Mouse (Mus musculus) hindbrain, embryonic 12.5 days (tissue): Measurements from ENCODE around the gene Map3k1. TPM values are rescaled to one million over a fixed set of nuclear protein-coding genes. Genes with fewer than 3 reads are reported as not detected.

Experiments used
- ATAC-seq: fragments of 200-750 bp; cut with Nextera tagmentation; 2 replicates; pipeline ENCODE4 v1.8.0; 2017; ENCODE audit warnings: moderate TSS enrichment; ENCODE audit not compliant: low FRiP score
- H3K27ac ChIP-seq: fragments of 300-500 bp; sonication (generic); 2 replicates; pipeline ENCODE4 v1.5.1; 2016; ENCODE audit warnings: mild to moderate bottlenecking
- H3K27me3 ChIP-seq: fragments of 300-500 bp; sonication (generic); 2 replicates; pipeline ENCODE4 v1.6.1; 2016; ENCODE audit warnings: mild to moderate bottlenecking
- H3K36me3 ChIP-seq: fragments of 300-500 bp; sonication (generic); 2 replicates; pipeline ENCODE4 v1.6.1; 2016; ENCODE audit warnings: mild to moderate bottlenecking
- H3K4me1 ChIP-seq: fragments of 300-500 bp; sonication (generic); 2 replicates; pipeline ENCODE4 v1.6.1; 2016
- H3K4me2 ChIP-seq: fragments of 300-500 bp; sonication (generic); replicated peaks from 2 replicates; pipeline ENCODE4 v1.6.1; 2016; ENCODE audit warnings: mild to moderate bottlenecking
- H3K4me3 ChIP-seq: fragments of 300-500 bp; sonication (generic); 2 replicates; pipeline ENCODE4 v1.5.1; 2016; ENCODE audit warnings: mild to moderate bottlenecking
- H3K9ac ChIP-seq: fragments of 300-500 bp; sonication (generic); 2 replicates; pipeline ENCODE4 v1.6.1; 2016; ENCODE audit warnings: mild to moderate bottlenecking, moderate library complexity
- H3K9me3 ChIP-seq: fragments of 300-500 bp; sonication (generic); replicated peaks from 2 replicates; pipeline ENCODE4 v1.6.1; 2016; ENCODE audit warnings: mild to moderate bottlenecking
- WGBS: fragments of 180-500 bp; shearing (Covaris S2); methylation state at CpG from one replicate; pipeline ENCODE4 v1.1.7; 2016; 5-methylcytosine and 5-hydroxymethylcytosine counted together
- polyA plus RNA-seq: library from polyadenylated mRNA; unstranded; fragments of >200 nt; fragmentation: Nextera tagmentation; extraction: Ambion mirVana; gene quantifications from 2 replicates; pipeline ENCODE4 v1.2.1, GENCODE M21; 2016

The Map3k1 gene
- polyA plus RNA-seq, 1 experiment from 2014 or later = 14.3 TPM

- Histone ChIP-seq H3K4me2 (no peak overlapping the region), H3K9ac (no peak overlapping the region), H3K36me3 (no peaks in the 10 kb centered on the region), H3K9me3 (no peaks in the 10 kb centered on the region), H3K4me3 (no peak overlapping the region), H3K4me1 (no peaks in the 10 kb centered on the region), H3K27ac (no peak overlapping the region), H3K27me3 (no peaks in the 10 kb centered on the region)
- no peak for ATAC-seq
- 64% methylated on average over 4 of the region's 4 CpGs for WGBS
Measured at GRCm38 (mm10) chr13:111824178-111824577, 15.4 kb upstream of the Map3k1 start.

GRCm38 (mm10) chr13:111821727-111822375, 13.1 kb upstream of the Map3k1 start:
- Histone ChIP-seq H3K4me3 (no peak overlapping the region), H3K4me1 (no peaks in the 10 kb centered on the region), H3K9ac (no peak overlapping the region), H3K27me3 (no peaks in the 10 kb centered on the region), H3K4me2 (no peak overlapping the region), H3K9me3 (no peaks in the 10 kb centered on the region), H3K27ac (no peak overlapping the region), H3K36me3 (no peaks in the 10 kb centered on the region)
- ATAC-seq = no peak
- WGBS = 89% methylated on average over 7 of the region's 7 CpGs

GRCm38 (mm10) chr13:111819618-111820385, 11.0 kb upstream of the Map3k1 start:
- H3K27ac ChIP-seq = no peak overlapping the region
- H3K36me3 ChIP-seq = no peaks in the 10 kb centered on the region
- WGBS = 78% methylated on average over 9 of the region's 9 CpGs
- no peak overlapping the region for H3K9ac ChIP-seq
- no peaks in the 10 kb centered on the region for H3K27me3 ChIP-seq
- H3K9me3 ChIP-seq = no peaks in the 10 kb centered on the region
- H3K4me2 ChIP-seq = no peak overlapping the region
- H3K4me3 ChIP-seq = no peak overlapping the region
- no peak for ATAC-seq
- no peaks in the 10 kb centered on the region for H3K4me1 ChIP-seq

GRCm38 (mm10) chr13:111819106-111819505, 10.3 kb upstream of the Map3k1 start:
- Histone ChIP-seq H3K4me1 (no peaks in the 10 kb centered on the region), H3K9me3 (no peaks in the 10 kb centered on the region), H3K4me3 (no peak overlapping the region), H3K4me2 (no peak overlapping the region), H3K36me3 (no peaks in the 10 kb centered on the region), H3K27ac (no peak overlapping the region), H3K27me3 (no peaks in the 10 kb centered on the region), H3K9ac (no peak overlapping the region)
- no peak for ATAC-seq
- 90% methylated on average over 4 of the region's 4 CpGs for WGBS

- H3K4me3 ChIP-seq = no peak overlapping the region
- no peak overlapping the region for H3K4me2 ChIP-seq
- 86% methylated on average over 15 of the region's 15 CpGs for WGBS
- H3K27me3 ChIP-seq = no peaks in the 10 kb centered on the region
- no peak overlapping the region for H3K27ac ChIP-seq
- no peaks in the 10 kb centered on the region for H3K4me1 ChIP-seq
- no peak overlapping the region for H3K9ac ChIP-seq
- no peaks in the 10 kb centered on the region for H3K36me3 ChIP-seq
- no peak for ATAC-seq
- H3K9me3 ChIP-seq = no peaks in the 10 kb centered on the region
Measured at GRCm38 (mm10) chr13:111818216-111818903, 9.6 kb upstream of the Map3k1 start.

- H3K4me3 ChIP-seq = no peak overlapping the region
- no peaks in the 10 kb centered on the region for H3K9me3 ChIP-seq
- no peak for ATAC-seq
- H3K4me1 ChIP-seq = no peaks in the 10 kb centered on the region
- WGBS = 86% methylated on average over 7 of the region's 7 CpGs
- H3K27me3 ChIP-seq = no peaks in the 10 kb centered on the region
- H3K9ac ChIP-seq = no peak overlapping the region
- no peak overlapping the region for H3K27ac ChIP-seq
- no peak overlapping the region for H3K4me2 ChIP-seq
- H3K36me3 ChIP-seq = no peaks in the 10 kb centered on the region
Measured at GRCm38 (mm10) chr13:111817773-111818172, 9.0 kb upstream of the Map3k1 start.

- H3K36me3 ChIP-seq = no peaks in the 10 kb centered on the region
- no peaks in the 10 kb centered on the region for H3K9me3 ChIP-seq
- no peak overlapping the region for H3K4me3 ChIP-seq
- ATAC-seq = no peak
- H3K9ac ChIP-seq = no peak overlapping the region
- H3K27me3 ChIP-seq = no peaks in the 10 kb centered on the region
- no peak overlapping the region for H3K4me2 ChIP-seq
- no peak overlapping the region for H3K27ac ChIP-seq
- H3K4me1 ChIP-seq = no peaks in the 10 kb centered on the region
- WGBS = 81% methylated on average over 3 of the region's 3 CpGs
Measured at GRCm38 (mm10) chr13:111816431-111816830, 7.6 kb upstream of the Map3k1 start.

GRCm38 (mm10) chr13:111815486-111815885, 6.7 kb upstream of the Map3k1 start:
- Histone ChIP-seq H3K4me2 (no peak overlapping the region), H3K27ac (no peak overlapping the region), H3K9ac (no peak overlapping the region), H3K36me3 (no peaks in the 10 kb centered on the region), H3K4me1 (no peaks in the 10 kb centered on the region), H3K9me3 (no peaks in the 10 kb centered on the region), H3K4me3 (no peak overlapping the region), H3K27me3 (peaks cover 5% of the 10 kb centered on the region; the same call in 1 of the 2 replicates)
- ATAC-seq = no peak
- 94% methylated on average over 4 of the region's 4 CpGs for WGBS

GRCm38 (mm10) chr13:111815017-111815416, 6.2 kb upstream of the Map3k1 start:
- WGBS = 96% methylated on average over 7 of the region's 7 CpGs
- H3K4me1 ChIP-seq = no peaks in the 10 kb centered on the region; the same call in 1 of the 2 replicates
- H3K9ac ChIP-seq = no peak overlapping the region
- peaks cover 5% of the 10 kb centered on the region; the same call in 1 of the 2 replicates for H3K27me3 ChIP-seq
- no peak overlapping the region for H3K4me3 ChIP-seq
- no peaks in the 10 kb centered on the region for H3K36me3 ChIP-seq
- no peak overlapping the region for H3K4me2 ChIP-seq
- no peaks in the 10 kb centered on the region for H3K9me3 ChIP-seq
- ATAC-seq = no peak
- no peak overlapping the region for H3K27ac ChIP-seq

GRCm38 (mm10) chr13:111812647-111813046, 3.9 kb upstream of the Map3k1 start:
- Histone ChIP-seq H3K27me3 (peaks cover 5% of the 10 kb centered on the region; the same call in 1 of the 2 replicates), H3K9ac (no peak overlapping the region), H3K27ac (no peak overlapping the region)

GRCm38 (mm10) chr13:111810998-111811628, 2.3 kb upstream of the Map3k1 start:
- Histone ChIP-seq H3K4me3 (no peak overlapping the region), H3K27ac (no peak overlapping the region), H3K9me3 (no peaks in the 10 kb centered on the region), H3K4me1 (peaks cover 3% of the 10 kb centered on the region; the same call in 1 of the 2 replicates), H3K27me3 (peaks cover 5% of the 10 kb centered on the region; the same call in 1 of the 2 replicates), H3K4me2 (no peak overlapping the region), H3K36me3 (no peaks in the 10 kb centered on the region), H3K9ac (no peak overlapping the region)
- no peak for ATAC-seq
- WGBS = 85% methylated on average over 13 of the region's 13 CpGs

More at GRCm38 (mm10) chr13:111812647-111813046, 3.9 kb upstream of the Map3k1 start:
- Histone ChIP-seq H3K9me3 (no peaks in the 10 kb centered on the region), H3K4me1 (no peaks in the 10 kb centered on the region; the same call in 1 of the 2 replicates), H3K36me3 (no peaks in the 10 kb centered on the region), H3K4me3 (no peak overlapping the region), H3K4me2 (no peak overlapping the region)
- WGBS = 91% methylated on average over 2 of the region's 2 CpGs
- no peak for ATAC-seq
